Mouse (Mus musculus) bone marrow macrophage, adult 2 months (primary cell): ENCODE measurements at regions not wholly inside any gene's neighbourhood (a gene's known extent, or its start where the extent isn't known, plus 50 kb on each side); places are given as distances from the start of the nearest gene placed in this dataset.

Experiments
- CTCF ChIP-seq: IDR thresholded peaks from 2 replicates; pipeline ENCODE4 v1.5.1; 2012; ENCODE audit warnings: low read depth, mild to moderate bottlenecking, low read length, moderate library complexity
- POLR2A ChIP-seq: IDR thresholded peaks from 2 replicates; pipeline ENCODE4 v1.6.1; 2012; ENCODE audit warnings: mild to moderate bottlenecking, low read depth, low read length, borderline replicate concordance

DNA sequence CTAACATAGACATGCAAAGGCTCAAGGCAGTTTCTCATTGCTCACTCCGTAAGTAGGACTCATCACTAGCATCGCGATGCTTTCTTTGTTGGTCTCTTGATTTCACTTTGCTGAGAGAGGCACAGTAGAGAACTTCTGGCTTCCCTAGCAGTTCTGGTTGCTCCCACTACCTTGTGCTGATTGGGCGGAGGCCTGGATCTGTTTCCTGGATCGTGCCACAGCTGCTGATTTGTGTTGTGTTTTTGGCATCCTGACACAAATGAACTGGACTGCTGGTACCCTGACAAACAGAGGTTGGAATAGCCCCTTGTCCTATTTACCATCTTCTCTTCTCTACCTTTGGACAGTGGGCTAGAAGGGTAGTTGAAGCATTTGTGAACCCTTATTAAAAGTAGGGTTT is 522.0 kb downstream of the Ptprc start:
- TF ChIP-seq POLR2A (no peak), CTCF (no peak)
